Mouse (Mus musculus) cerebellum, postnatal 10 days (tissue): Measurements from ENCODE around the gene En2.
A peak's percentile ranks its signal among the peaks of the same experiment; 100 is the strongest.

ENCODE experiments used
- DNase-seq, 2 experiments: peaks; one replicate each; pipeline ENCODE4 v3.0.0; 2021; ENCODE audit warnings: mixed read lengths in 2 of 2

En2 gene

DNA sequence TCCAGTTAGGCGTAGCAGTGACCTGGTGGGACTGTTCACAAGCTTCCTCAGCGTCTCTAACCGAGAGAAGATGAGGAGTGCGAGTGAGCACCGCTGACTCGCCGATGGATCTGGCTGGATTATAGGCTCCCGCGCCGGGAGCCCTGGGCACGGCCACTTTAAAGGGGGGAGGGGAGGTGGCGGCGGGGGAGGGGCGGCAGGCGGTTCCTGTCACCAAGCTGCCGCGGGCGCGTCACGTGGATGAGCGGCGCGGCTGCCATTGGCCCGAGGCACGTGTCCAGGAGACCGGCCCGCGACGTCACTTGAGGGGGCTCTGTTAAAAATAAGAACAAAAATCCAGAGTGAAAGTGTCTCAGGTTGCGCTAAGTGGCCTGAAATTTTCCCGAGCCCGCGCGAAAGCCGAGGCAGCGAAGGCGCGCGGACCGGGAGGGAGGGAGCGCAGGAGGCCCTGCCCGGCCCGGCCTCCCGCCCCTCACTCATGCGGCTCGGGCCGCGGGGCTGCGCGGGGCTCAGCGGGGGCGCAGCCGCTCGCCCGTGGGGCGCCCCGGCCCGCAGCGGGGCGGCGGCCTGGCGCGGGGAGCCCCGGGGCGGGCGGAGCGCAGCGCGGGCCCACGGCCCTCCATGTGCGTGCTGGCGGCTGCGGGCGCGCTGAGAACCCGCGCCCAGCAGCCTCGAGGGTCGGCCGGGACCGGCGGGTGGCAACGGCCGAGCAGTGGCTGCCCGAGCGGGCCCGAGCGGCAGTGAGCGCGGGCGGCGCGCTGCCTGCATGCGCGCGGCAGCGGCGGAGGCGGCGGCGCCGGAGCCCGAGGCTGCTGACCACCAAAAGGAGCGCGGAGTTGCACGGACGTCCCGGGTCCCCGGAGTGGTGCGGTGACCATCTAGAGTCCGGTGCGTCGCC lies at the start of gene En2:
Gene En2 (plus strand): TSS at position 337 of the 898 bp plus-strand sequence.
- DNase-seq: peak; percentile 98

DNA sequence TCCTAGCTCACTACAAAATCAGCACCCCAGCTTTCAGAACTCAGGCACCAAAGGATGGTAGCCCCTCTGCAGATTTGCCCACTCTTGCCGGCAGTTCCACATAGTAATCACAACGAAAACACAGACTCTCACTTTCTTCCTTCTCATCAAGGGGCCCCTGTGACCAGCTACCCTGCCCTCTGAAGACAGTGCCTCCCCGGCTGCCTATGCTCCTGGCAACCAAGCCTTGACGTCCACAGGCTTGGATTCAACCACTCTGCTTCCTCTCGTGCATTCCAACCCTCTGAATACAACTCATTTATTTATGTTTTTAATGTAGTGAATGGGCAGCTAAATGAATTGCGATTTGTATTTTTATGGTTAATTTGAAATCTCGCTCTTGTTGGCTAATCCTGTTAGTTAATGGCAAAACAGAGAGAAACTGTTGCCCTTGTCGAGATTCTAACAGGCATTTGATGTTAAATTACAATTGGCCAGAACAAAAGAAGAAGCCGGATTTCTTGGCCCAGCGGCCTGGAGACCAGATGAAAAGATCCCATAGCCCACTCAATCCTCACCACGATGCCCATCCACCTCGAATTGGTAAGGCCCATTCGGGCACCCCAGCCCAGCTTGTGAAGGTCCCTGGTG lies 48.1 kb upstream of the En2 start:
- no peak for DNase-seq

DNA sequence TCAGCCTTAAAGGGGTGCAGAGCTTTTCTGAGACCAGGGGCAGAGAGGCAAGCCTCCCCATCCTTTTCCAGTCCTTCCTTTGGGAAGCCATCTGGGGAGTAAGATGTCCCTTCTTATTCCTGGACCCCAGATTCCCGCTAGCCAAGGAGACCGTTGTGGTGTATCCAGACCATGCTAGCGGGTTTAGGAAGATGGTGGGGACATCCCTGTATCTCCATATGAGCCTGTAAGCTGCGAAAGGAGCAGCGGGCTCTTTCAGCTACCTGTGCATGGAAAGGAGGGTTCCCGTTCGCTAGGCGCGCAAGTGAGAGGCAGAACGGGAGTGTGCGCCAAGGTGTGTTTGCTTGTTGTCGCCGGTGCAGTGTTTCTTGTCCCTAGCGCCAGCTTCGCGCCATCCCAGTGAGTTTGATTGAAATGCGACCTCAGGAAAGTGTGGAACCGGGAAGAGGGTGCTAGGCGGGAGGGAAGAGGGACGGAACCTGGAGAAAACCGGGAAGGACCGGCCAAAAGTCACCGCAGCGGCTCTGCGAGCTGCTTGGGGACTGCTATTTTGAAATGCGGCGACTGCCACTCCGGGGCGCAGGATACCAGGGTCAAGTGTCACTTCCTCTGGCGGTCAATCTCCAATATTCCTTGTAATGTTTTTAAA lies 47.5 kb upstream of the En2 start:
- DNase-seq: peak; percentile 70 to 74

DNA sequence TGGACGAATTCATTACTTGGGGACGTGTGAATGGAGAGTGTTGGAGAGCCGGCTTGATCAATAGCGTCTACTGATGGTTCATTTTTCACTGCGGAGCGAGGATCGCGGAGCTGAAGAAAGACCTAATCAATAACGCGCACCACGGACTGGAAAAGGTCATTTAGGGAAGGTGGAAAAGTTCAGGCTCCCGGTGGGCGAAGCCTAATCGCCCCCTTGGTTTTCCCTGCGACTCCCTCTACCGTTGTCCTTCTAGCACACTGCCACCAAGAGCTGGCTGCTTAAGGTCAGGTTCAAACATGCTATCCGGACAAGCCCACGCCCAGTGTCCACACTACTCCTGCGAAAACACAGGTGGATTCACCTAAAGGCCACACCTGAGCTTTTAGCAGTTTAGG lies 47.0 kb upstream of the En2 start:
- peak; percentile 40 to 49 for DNase-seq

DNA sequence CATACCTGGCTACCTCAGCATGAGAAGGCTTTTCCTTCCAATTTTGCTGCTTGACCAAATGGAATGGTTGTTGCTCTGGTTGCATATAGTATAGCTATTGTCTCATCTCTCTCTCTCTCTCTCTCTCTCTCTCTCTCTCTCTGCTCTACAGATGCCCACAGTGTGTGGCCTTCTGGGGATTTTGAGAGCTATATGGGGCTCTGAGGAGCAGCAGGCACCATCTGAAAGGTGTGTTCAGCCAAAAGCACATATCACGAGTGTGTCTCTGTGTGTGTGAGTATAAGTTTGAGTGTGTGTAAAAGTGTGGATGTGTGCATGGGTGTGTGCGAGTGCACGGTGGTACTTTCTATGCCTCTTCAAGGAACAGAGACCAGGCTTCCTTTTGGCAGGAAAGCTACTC lies 45.9 kb upstream of the En2 start:
- DNase-seq: no peak

DNA sequence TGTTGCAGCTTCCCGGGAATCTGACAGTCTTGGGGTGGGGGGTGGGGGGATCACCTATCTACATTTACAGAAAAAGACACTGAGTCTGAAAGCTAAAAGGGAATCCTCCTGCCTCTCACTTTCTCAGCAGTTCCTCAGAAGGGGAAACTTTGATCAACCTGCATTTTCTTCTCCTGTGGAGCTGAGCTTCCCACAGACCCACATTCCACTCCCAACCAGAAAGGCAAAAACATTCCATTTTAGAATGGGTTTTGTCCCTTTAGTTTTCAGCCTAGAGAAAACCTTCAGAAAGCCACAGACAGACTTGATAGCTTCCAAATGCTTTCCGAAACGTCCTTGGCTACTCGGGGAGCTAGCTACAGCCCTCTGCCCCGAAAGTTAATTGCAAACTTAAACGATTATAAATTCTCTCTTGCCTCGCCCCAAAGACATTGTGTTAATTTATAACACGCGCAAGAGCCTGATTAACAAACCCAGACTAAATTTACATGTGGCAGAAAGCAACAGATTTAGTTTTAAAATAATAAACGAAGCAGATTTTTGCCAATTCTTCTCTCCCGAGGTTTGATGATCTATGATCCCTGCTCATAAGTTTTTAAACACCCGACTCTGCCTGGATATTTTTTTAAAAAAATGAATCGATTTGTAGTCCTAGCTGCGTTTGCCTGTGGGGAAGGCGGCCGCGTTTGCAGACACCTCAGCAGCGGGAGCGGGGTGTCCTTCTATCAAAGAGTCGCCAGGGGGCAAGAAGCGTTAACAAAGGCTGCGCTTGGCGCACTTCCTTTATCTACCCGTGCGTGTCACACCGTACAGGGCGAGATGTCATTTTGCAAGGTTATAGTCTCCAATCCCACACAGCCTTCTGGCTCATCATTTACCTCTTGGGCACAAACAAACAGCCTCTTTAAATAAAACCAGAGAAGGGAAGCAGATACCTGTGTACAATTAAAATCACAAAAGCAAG lies 42.7 kb upstream of the En2 start:
- DNase-seq: peak; percentile 94 to 96

DNA sequence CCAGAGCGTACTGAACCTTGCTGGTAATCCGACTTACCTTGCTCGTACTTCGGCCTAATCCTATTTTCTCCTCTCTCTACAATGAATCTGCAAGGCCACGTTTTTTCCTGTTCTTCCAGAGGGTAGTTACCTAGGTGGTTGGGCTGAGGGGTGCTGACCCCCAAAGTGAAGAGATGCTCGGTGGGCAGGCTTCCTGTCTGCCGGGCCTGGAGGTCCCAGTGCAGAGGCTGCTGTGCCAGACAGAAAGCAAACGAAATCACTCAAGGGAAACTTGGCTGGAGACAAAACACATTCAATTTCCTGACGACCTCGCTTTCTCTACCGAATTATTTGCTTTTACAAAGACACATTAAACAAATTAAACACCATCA lies 42.1 kb upstream of the En2 start:
- peak in 1 of 2 experiments; percentile 35 for DNase-seq

DNA sequence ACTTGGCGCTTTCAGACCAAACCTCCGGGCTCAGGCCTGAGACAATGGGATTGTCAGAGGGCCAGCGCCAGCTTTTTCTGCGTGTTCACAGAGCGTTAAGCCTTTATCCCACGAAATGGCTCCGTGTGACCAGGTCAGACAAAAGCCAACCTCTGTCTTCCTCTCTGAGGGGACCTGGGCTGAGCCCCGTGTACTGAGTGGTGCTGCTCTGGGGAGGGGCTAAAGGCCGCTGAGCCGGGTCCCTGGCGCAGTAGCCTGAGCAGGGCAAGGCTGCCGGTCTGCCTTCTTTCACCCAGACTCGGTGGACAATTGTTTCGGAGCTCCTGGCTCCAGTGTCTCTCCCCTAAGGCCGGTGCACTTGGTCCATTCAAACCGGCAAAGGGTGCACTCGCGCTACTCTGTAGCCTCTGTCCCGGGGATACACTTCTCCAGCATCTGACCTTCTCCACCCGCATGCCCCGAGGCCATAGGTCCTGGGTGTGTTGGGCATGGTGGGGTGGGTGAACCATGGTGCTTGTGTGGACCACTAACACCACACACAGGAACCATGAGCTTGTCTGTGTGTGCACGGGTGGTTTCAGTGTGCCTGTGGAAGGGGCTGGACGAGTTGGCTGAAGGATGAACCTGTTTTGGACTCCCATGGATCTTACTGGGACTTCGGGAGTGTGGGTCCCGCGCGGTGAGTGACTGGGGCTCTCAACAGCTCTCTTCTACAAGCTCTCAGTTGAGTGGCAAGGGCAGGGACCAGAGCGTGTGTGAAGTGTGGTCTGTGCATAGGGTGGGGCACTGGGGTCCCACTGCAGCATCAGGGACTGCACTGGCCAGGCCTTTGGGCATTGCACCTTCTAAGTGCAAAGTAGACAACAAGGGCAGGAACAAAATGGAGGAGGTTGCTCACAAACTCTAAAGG lies 40.9 kb upstream of the En2 start:
- peak; percentile 35 to 46 for DNase-seq

DNA sequence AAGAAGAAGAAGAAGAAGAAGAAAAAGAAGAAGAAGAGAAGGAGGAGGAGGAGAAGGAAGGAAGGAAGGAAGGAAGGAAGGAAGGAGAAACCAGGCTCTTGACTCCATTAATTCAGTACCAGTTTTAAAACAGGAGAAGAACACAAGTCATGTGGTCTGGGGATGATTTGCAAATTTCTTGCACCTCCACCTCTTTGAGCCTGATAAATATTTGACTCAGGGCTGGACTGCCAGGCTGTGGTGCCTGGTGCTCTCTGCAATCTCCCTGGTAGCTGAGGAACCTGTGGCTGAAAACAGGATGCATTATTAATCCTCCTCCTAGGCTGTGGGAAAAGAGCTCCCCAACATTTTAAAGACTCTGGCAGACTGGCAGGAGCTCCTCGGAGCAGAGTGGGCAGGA lies 36.6 kb upstream of the En2 start:
- DNase-seq: no peak

DNA sequence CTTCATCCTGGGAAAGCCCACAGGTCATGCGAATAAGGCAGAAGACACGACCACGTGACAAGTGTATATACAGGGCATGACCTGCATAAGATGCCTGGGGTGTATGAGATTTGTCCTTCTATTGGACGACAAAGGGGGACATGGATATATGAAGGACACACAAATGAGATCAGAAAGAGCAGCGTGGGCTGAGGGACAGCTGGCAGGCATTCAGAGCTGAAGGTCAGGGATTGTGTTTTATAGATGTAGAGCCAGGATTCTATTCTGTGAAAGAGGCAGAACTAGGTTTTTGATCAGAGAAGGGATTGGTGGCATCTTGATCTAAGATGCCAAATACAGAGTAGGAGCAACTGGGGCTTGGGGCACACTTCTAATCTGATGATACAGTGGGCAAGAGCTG lies 33.3 kb upstream of the En2 start:
- DNase-seq: no peak

DNA sequence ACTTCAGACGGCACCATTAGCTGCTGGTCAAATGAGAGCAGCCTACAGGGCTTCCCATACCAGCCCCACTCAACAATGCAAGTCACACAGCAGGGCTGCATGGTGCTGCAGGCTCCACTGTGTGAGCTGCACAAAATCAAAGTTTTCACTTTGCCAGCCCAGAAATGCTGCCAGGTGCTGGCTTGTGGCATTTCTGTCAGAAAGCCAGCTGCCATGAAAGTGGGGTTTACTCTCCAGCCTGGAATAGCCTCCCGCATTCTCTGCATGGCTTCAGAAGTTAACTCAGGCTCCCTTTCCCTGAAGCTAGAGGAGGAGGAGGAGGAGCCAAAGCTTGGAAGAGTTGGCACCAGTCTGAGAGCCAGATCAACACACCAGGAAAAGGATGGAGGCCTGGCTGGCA lies 29.1 kb upstream of the En2 start:
- peak; percentile 55 to 70 for DNase-seq

DNA sequence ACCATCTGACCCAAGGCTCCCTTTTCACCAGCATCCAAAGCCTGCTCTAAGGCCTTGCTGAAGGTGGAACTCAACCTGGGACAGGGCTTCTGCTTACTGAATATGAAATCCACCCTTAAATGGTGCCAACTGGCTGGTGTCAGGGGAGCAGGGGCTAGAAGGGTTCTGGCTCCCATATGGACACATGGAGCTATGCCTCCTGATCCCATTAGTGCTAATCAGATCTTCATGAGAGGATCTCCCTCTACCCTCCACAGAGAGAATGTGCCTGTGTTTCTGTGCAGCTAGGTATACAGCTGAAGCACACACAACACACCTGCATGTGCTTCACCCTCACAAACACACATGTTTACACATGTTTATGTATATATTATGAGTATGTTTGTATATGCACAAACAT lies 20.9 kb upstream of the En2 start:
- DNase-seq: peak in 1 of 2 experiments; percentile 39

DNA sequence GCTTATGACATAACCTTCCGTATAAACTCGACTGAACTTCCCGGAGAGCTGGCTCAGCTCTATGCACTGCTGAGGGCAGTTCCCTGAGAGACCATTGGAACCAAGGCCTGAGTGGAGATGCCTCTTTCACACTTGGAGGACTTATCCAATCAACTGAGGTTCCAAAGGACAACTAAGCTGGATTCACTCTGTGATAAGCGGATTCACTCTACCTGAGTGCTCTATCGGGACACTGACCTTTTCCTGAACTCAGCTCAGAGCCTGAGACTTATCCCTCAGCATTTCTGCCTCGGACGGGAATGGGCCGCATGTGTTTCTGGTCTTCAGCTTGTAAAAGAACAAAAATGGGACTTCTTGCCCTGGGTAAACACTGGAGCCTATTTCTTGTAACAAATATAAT lies 19.5 kb upstream of the En2 start:
- no peak for DNase-seq

DNA sequence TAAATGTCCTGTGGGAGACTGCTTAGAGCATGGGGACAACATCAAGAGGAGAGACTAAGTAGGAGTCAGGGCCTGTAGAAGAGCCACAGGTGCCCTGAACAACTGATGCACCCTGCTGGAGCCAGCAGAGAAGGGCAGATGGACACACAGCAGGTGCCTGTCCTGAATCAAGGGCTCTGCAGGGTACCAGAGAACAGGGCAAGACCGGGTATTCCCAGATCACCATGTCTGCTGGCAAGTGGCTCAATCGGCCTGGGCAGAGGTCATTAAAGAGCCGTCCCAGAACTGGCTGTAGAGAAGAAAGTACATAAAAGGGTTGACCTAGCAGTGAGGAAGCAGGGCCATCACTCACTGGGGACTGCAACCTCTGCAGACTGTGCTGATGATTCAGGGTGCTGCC lies 17.0 kb upstream of the En2 start:
- peak; percentile 54 to 75 for DNase-seq

DNA sequence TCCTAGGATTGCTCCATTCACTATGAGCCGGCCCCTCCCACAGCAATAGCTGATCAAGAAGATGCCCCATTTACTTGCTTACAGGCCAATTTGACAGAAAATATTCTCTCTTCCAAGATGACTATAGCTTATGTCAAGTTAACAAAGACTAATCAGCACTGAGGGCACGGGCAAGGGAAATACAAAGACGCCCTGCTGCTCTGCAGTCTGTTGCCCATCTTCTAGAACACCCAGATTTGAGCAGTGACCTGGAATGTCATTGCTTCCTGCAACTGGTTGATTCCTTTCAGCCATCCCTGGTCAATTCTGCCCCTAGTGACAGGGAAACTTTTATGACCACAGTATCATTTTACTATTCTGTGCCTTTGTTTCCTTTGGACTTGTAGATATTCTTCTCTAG lies 16.1 kb upstream of the En2 start:
- peak; percentile 31 to 46 for DNase-seq

DNA sequence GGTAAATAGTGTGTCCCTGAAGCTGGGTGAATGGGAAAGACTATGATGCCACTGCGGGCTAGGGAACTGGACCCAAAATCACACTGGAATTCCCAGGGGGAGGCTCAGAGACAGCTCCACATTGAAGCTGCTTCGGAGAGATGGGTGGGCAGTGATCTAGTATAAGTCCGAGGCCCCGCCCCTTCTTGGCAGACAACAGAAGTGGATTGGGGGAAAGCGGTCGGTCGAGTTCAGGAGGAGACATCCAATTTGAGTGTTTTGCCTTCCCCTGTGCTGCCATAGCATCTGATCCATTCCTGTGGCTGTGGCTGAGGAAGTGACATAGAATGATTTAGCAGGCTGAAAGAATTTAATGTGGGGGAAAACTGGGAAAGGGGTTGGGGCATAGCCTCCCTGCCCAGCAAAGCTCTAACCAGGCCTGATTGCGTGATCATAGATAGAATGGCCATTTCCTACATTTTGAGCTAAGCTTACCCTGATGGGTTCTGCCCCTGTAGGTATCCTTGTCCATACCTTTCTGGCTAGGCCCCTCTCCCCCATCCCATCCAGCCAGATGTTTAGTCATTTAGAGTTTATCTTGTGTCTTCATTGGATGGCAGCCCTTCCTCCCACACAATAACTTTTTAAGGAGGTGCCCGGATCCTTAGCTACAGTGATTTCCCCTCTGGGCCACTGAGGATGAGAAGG lies 8.3 kb upstream of the En2 start:
- DNase-seq: peak; percentile 48 to 62

DNA sequence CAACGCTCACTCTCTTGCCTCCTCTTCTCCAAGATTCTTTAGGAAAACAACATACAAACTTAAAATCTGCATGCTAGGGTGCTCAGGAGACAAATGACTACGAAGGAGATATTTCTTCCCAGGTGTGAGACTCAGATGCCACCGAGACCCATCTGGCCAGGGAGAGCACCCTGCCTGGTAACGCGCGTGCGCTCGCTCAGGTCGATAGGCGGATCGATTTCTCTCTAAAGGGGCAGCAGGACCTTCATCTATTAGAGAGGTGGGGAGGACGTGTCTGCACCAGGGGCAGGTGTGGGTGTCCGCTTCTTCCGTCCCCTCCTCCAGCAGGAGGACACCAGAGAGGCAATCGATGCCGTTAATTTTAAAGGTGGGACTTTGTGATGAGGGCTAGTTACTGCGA lies 7.7 kb upstream of the En2 start:
- DNase-seq: no peak

DNA sequence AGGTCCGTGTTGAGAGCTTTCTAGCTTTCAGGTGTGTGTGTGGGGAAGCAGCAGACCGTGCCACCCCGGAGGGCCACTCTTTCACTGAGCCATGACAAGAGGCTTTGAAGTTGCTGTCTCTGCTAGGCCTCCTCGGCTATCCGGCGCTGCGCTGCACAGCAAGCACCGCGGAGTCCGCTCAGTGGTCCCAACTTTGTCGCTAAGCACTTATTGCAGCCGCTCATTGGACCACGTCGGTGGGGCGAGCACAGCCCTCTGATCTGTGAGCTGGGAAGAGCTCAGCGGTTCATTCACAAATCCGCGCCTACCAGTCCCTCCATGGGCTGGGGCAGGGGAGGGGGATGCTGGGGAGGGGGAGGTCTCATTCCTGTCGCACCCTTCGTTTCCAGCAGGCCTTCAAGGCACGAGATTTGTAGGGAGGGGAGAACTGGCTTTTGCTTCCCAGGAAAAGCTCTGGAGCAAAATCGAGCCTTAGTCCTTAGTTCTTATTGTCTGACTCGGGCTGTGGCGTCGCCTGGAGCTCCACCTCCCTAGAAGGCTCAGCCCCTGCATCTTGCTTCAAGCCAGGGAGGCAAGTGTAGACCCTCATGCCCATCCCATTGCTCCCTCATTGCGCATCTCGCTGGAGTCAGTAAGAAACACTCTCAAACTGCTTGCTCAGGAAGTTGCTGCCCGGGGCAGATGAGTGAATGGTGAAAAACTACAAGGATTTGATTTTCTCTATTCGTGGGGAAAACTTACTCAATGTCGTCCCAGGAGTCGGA lies 7.0 kb upstream of the En2 start:
- peak; percentile 54 to 58 for DNase-seq

DNA sequence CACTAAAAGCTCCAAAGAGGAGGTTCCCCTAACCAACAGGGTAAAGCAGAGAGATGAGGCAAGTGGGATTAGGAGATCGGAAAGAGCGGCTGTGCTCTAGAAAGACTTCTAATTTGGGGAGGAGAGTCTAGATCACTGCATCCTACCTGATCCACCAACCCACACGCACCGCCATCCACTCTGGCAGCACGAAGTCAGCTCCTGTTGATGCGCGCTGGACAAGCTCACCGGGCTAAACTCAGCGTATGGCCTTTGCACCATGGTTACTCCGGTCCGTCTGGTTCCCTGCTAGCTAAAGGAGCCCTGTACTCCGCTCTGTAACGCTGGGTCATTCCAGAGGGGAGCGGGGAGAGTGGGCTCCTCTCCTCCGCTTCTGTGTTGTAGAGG lies 6.4 kb upstream of the En2 start:
- peak in 1 of 2 experiments; percentile 25 for DNase-seq

DNA sequence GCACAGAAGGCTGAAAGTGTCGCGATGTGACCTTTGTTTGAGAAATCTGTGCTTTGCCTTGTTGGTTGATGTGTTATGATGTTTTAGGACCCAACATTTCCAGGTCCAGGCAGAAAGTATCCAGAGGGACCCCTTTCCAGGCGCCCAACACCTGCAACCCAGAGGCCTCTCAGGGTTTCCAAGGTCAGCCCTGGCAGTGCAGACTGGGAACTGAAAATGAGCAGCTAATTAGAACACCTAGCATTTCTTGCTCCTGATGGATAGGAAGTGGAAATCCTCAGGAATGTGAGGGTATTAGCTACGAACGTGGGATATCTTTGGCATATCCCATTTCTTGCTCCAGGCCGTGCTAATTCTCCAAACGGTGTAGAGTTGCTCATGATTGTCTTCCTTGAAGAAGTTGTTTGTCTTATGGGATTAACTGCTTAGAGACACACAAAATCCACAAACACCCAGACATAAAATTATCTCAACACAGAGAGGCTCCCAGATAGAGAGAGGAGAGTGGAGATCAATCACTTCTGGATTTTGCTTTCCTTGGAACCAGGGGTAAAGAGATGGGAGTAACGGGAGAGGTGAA lies 5.5 kb upstream of the En2 start:
- no peak for DNase-seq
